Mouse (Mus musculus) lung, adult 2 months (tissue): ENCODE data around the gene Eea1. TPM values are rescaled to one million over a fixed set of nuclear protein-coding genes. Genes with fewer than 3 reads are reported as not detected.

Experiments
- DNase-seq: peaks from one replicate; pipeline ENCODE4 v3.0.0; 2022
- H3K4me1 ChIP-seq: fragments of 200-500 bp; 2 replicates; pipeline ENCODE4 v1.6.1; 2011; ENCODE audit warnings: low read length; ENCODE audit not compliant: control insufficient read depth, insufficient read depth
- H3K4me3 ChIP-seq: fragments of 200-500 bp; replicated peaks from 2 replicates; pipeline ENCODE3; 2011; ENCODE audit warnings: low read depth, mild to moderate bottlenecking, control low read depth, low read length; ENCODE audit errors: extremely low read depth
- CTCF ChIP-seq: fragments of 200-500 bp; IDR thresholded peaks from 2 replicates; pipeline ENCODE4 v1.5.1; 2011; ENCODE audit warnings: mild to moderate bottlenecking, low read length, control low read depth; ENCODE audit not compliant: insufficient read depth
- POLR2A ChIP-seq: fragments of 200-500 bp; IDR thresholded peaks from 2 replicates; pipeline ENCODE4 v1.6.1; 2011; ENCODE audit warnings: low read depth, mild to moderate bottlenecking, control low read depth, low read length, borderline replicate concordance; ENCODE audit errors: extremely low read depth
- WGBS: fragments of 180-500 bp; shearing (Covaris S2); methylation state at CpG from one replicate; pipeline ENCODE4 v1.1.7; 2018; 5-methylcytosine and 5-hydroxymethylcytosine counted together
- polyA plus RNA-seq: library from polyadenylated mRNA; depleted of rRNA; stranded (reverse); fragments of >200 nt; gene quantifications from 2 replicates; pipeline ENCODE4 v1.2.3, GENCODE M21; 2012; rRNA removed

Gene Eea1
- polyA plus RNA-seq, 1 experiment = 5.1 TPM

- DNase-seq = no peak
- Histone ChIP-seq H3K4me3 (no peak overlapping the region), H3K4me1 (no peaks in the 10 kb centered on the region)
- TF ChIP-seq POLR2A (no peak), CTCF (peak; percentile 83)
- 56% methylated on average over 21 of the region's 21 CpGs for WGBS
Measured at GRCm38 (mm10) chr10:96080440-96081381, 140.3 kb downstream of the Eea1 start.

- no peak overlapping the region for H3K4me3 ChIP-seq
- no peaks in the 10 kb centered on the region for H3K4me1 ChIP-seq
- TF ChIP-seq POLR2A (no peak), CTCF (no peak)
- DNase-seq = no peak
- WGBS = 46% methylated on average over 3 of the region's 3 CpGs
Measured at GRCm38 (mm10) chr10:96082203-96082602, 141.8 kb downstream of the Eea1 start.

DNA sequence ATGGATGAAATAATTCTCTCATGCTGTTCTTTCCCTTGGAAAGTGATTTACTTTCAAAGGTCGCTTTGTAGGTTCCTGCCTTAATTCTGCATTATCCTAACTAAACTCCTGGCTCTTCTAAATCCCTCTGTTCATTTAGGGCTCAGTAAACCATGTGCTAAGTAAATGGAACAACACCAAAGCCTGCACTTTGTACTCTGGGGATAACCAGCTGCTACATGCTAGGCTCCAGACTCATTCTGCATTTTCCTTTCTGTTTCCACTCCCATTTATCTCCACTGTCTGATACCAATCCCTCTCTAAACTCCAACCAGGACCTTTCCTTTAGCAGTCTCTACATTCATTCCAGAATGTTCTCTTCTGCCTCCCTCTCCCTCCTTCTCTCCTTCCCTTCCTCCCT is 149.3 kb downstream of the Eea1 start:
- TF ChIP-seq POLR2A (no peak), CTCF (no peak)
- WGBS = 87% methylated on average over 1 of the region's 1 CpGs

GRCm38 (mm10) chr10:96090388-96090787 is 149.9 kb downstream of the Eea1 start:
- TF ChIP-seq POLR2A (no peak), CTCF (no peak)
- DNase-seq = no peak
- 83% methylated on average over 3 of the region's 3 CpGs for WGBS

More for the DNA sequence above, 149.3 kb downstream of the Eea1 start:
- DNase-seq = no peak
- Histone ChIP-seq H3K4me1 (no peaks in the 10 kb centered on the region), H3K4me3 (no peak overlapping the region)

DNA sequence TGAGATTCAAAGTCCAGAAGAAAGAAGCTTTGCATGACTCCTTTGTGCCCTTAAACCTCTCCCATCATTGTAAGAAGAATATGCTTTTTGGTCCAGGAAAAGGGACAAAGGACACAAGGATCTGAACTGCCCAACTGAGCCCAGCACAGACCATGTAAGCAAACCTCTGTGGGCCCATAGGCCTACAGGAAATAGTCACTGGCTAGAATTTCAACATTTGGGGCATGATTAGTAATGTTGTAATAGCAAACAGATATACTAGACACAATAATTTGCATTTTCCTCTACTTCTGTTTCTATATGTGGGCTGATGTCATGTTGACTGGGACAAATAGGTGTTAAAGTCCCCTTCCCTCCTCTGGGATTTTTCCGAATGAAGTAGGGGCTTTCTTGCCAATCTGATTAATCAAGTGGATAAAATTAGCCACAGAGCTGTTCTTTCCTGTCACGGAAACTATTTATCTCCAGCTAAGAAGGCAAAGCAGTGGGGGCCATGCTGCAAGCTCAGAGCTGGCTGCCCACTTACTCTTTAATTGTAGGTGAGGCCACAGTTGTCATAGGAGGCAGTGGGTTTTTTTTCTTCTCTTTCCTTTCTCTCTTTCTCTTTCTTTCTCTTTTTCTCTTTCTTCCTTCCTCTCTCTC is 153.6 kb downstream of the Eea1 start:
- no peak for TF ChIP-seq POLR2A
- no peak for TF ChIP-seq CTCF
- Histone ChIP-seq H3K4me1 (no peaks in the 10 kb centered on the region), H3K4me3 (no peak overlapping the region)
- DNase-seq = no peak
- 31% methylated on average over 2 of the region's 2 CpGs for WGBS

More at GRCm38 (mm10) chr10:96090388-96090787, 149.9 kb downstream of the Eea1 start:
- no peaks in the 10 kb centered on the region for H3K4me1 ChIP-seq
- no peak overlapping the region for H3K4me3 ChIP-seq

DNA sequence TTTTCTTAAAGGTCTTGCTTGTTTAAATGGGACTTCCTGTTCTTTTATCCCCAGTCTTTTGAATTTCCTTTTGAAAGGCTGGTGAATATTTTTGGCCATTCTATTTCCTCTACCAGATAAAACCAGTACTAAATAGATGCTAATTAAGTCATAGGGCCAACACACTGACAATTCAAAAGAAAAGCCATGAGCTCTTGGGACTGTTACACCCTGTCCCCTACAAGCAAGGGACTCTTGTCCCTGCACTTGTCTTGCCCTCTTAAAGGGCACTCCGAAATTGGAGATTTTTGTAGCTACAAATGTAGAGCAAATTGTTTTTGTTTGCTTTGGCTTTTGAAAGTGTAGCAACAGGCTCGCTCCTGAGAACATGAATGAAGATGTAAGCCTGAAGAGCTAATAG is 154.1 kb downstream of the Eea1 start:
- Histone ChIP-seq H3K4me3 (no peak overlapping the region), H3K4me1 (no peaks in the 10 kb centered on the region)
- TF ChIP-seq CTCF (no peak), POLR2A (no peak)
- WGBS = 61% methylated on average over 2 of the region's 2 CpGs
- DNase-seq = no peak

Other genes with a start within 250 kb of the Eea1 start
- 0.15 TPM in 1 of 2 replicates, not detected in the other for gene Gm33543, start 97.7 kb upstream of the Eea1 start, polyA plus RNA-seq
- not detected in 2 replicates for gene Gm5426, start 196.0 kb downstream of the Eea1 start, polyA plus RNA-seq